Mouse (Mus musculus): ENCODE measurements at regions not wholly inside any gene's neighbourhood (a gene's known extent, or its start where the extent isn't known, plus 50 kb on each side); places are given as distances from the start of the nearest gene placed in this dataset.
"Not testable (repeated sequence)": the region's sequence is repeated elsewhere in the genome, so short reads cannot be mapped to it uniquely, and the experiment has no call there.

GRCm38 (mm10) chr16:89718921-89719320 is 147.9 kb upstream of the Krtap11-1 start:
- no peak for DNase-seq (ENCODE audit: low spot score)

GRCm38 (mm10) chr16:89715716-89716115 is 144.7 kb upstream of the Krtap11-1 start:
- DNase-seq (ENCODE audit: low spot score) = not testable (repeated sequence)

- no peak for DNase-seq (ENCODE audit: low spot score)
Measured at GRCm38 (mm10) chr16:89704316-89704715, 133.3 kb upstream of the Krtap11-1 start.

- no peak for DNase-seq (ENCODE audit: low spot score)
Measured at GRCm38 (mm10) chr16:89703158-89703557, 132.2 kb upstream of the Krtap11-1 start.

- no peak for DNase-seq (ENCODE audit: low spot score)
Measured at GRCm38 (mm10) chr16:89702406-89702805, 131.4 kb upstream of the Krtap11-1 start.

- DNase-seq (ENCODE audit: low spot score) = no peak
Measured at GRCm38 (mm10) chr16:89701741-89702140, 130.8 kb upstream of the Krtap11-1 start.

- no peak for DNase-seq (ENCODE audit: low spot score)
Measured at GRCm38 (mm10) chr16:89699710-89700109, 128.7 kb upstream of the Krtap11-1 start.

GRCm38 (mm10) chr16:89695833-89696232 is 124.8 kb upstream of the Krtap11-1 start:
- DNase-seq (ENCODE audit: low spot score) = no peak

- peak; percentile 8 for DNase-seq (ENCODE audit: low spot score)
Measured at GRCm38 (mm10) chr16:89695406-89695805, 124.4 kb upstream of the Krtap11-1 start.

GRCm38 (mm10) chr16:89693321-89693720 is 122.3 kb upstream of the Krtap11-1 start:
- no peak for DNase-seq (ENCODE audit: low spot score)

GRCm38 (mm10) chr16:89679438-89679837 is 108.5 kb upstream of the Krtap11-1 start:
- DNase-seq (ENCODE audit: low spot score) = no peak

- DNase-seq (ENCODE audit: low spot score) = no peak
Measured at GRCm38 (mm10) chr16:89678446-89679015, 107.5 kb upstream of the Krtap11-1 start.

- no peak for DNase-seq (ENCODE audit: low spot score)
Measured at GRCm38 (mm10) chr16:89675009-89675785, 104.2 kb upstream of the Krtap11-1 start.

- DNase-seq (ENCODE audit: low spot score) = no peak
Measured at GRCm38 (mm10) chr16:89674159-89674902, 103.3 kb upstream of the Krtap11-1 start.

GRCm38 (mm10) chr16:89671188-89671726 is 100.3 kb upstream of the Krtap11-1 start:
- no peak for DNase-seq (ENCODE audit: low spot score)

- DNase-seq (ENCODE audit: low spot score) = no peak
Measured at GRCm38 (mm10) chr16:89660071-89660470, 89.1 kb upstream of the Krtap11-1 start.

- DNase-seq (ENCODE audit: low spot score) = no peak
Measured at GRCm38 (mm10) chr16:89656036-89656435, 85.1 kb upstream of the Krtap11-1 start.

- DNase-seq (ENCODE audit: low spot score) = no peak
Measured at GRCm38 (mm10) chr16:89648651-89649050, 77.7 kb upstream of the Krtap11-1 start.

GRCm38 (mm10) chr16:89633917-89634601 is 63.1 kb upstream of the Krtap11-1 start:
- DNase-seq (ENCODE audit: low spot score) = no peak

GRCm38 (mm10) chr16:89632114-89632622 is 61.2 kb upstream of the Krtap11-1 start:
- DNase-seq (ENCODE audit: low spot score) = no peak

- no peak for DNase-seq (ENCODE audit: low spot score)
Measured at GRCm38 (mm10) chr16:89631396-89632113, 60.6 kb upstream of the Krtap11-1 start.

All from ovary, adult 18-20 months (tissue).